Mouse (Mus musculus): Measurements from ENCODE around the gene Egr4.

Egr4 gene

GRCm38 (mm10) chr6:85513531-85513910, at the start of gene Egr4:
TSS of gene Egr4 (minus strand) at chr6:85513589.
- peak in 1 of 2 experiments; percentile 26 for DNase-seq (ENCODE audit: low spot score in 2 of 2)

GRCm38 (mm10) chr6:85562374-85562773, 49.0 kb upstream of the Egr4 start:
- no peak for DNase-seq (ENCODE audit: low spot score in 2 of 2)

GRCm38 (mm10) chr6:85547642-85548041, 34.3 kb upstream of the Egr4 start:
- no peak for DNase-seq (ENCODE audit: low spot score in 2 of 2)

- DNase-seq (ENCODE audit: low spot score in 2 of 2) = no peak
These were observed 31.0 kb upstream of the Egr4 start for GRCm38 (mm10) chr6:85544251-85544881.

- no peak for DNase-seq (ENCODE audit: low spot score in 2 of 2)
These were observed 30.2 kb upstream of the Egr4 start for GRCm38 (mm10) chr6:85543351-85544175.

- DNase-seq (ENCODE audit: low spot score in 2 of 2) = no peak
These were observed 9.4 kb upstream of the Egr4 start for GRCm38 (mm10) chr6:85522825-85523224.

- DNase-seq (ENCODE audit: low spot score in 2 of 2) = no peak
These were observed 8.6 kb upstream of the Egr4 start for GRCm38 (mm10) chr6:85522026-85522425.

- no peak for DNase-seq (ENCODE audit: low spot score in 2 of 2)
These were observed 4.8 kb upstream of the Egr4 start for GRCm38 (mm10) chr6:85518091-85518693.

GRCm38 (mm10) chr6:85515941-85516340, 2.6 kb upstream of the Egr4 start:
- no peak for DNase-seq (ENCODE audit: low spot score in 2 of 2)

- DNase-seq (ENCODE audit: low spot score in 2 of 2) = peak in 1 of 2 experiments; percentile 14
These were observed 535 bp downstream of the Egr4 start for GRCm38 (mm10) chr6:85512577-85513530.

- no peak for DNase-seq (ENCODE audit: low spot score in 2 of 2)
These were observed 1.3 kb downstream of the Egr4 start for GRCm38 (mm10) chr6:85512056-85512440.

- DNase-seq (ENCODE audit: low spot score in 2 of 2) = peak in 1 of 2 experiments; percentile 32
These were observed 1.9 kb downstream of the Egr4 start for GRCm38 (mm10) chr6:85511286-85512055.

GRCm38 (mm10) chr6:85510476-85510875, 2.9 kb downstream of the Egr4 start:
- peak in 1 of 2 experiments; percentile 35 for DNase-seq (ENCODE audit: low spot score in 2 of 2)

- DNase-seq (ENCODE audit: low spot score in 2 of 2) = no peak
These were observed 4.8 kb downstream of the Egr4 start for GRCm38 (mm10) chr6:85508602-85509001.

GRCm38 (mm10) chr6:85504908-85505307, 8.5 kb downstream of the Egr4 start:
- no peak for DNase-seq (ENCODE audit: low spot score in 2 of 2)

- no peak for DNase-seq (ENCODE audit: low spot score in 2 of 2)
These were observed 10.5 kb downstream of the Egr4 start, which contains the start of gene Fbxo41 for GRCm38 (mm10) chr6:85502911-85503250. TSS of gene Fbxo41 (minus strand) at chr6:85502994.

GRCm38 (mm10) chr6:85502103-85502910, 11.1 kb downstream of the Egr4 start:
- DNase-seq (ENCODE audit: low spot score in 2 of 2) = no peak

- DNase-seq (ENCODE audit: low spot score in 2 of 2) = no peak
These were observed 11.8 kb downstream of the Egr4 start for GRCm38 (mm10) chr6:85501571-85502102.

GRCm38 (mm10) chr6:85500416-85500815, 13.0 kb downstream of the Egr4 start:
- no peak for DNase-seq (ENCODE audit: low spot score in 2 of 2)

- DNase-seq (ENCODE audit: low spot score in 2 of 2) = no peak
These were observed 15.2 kb downstream of the Egr4 start for GRCm38 (mm10) chr6:85498147-85498546.
